21 mouse cellular contexts compared by ENCODE assay signal in the genomic region with DNA sequence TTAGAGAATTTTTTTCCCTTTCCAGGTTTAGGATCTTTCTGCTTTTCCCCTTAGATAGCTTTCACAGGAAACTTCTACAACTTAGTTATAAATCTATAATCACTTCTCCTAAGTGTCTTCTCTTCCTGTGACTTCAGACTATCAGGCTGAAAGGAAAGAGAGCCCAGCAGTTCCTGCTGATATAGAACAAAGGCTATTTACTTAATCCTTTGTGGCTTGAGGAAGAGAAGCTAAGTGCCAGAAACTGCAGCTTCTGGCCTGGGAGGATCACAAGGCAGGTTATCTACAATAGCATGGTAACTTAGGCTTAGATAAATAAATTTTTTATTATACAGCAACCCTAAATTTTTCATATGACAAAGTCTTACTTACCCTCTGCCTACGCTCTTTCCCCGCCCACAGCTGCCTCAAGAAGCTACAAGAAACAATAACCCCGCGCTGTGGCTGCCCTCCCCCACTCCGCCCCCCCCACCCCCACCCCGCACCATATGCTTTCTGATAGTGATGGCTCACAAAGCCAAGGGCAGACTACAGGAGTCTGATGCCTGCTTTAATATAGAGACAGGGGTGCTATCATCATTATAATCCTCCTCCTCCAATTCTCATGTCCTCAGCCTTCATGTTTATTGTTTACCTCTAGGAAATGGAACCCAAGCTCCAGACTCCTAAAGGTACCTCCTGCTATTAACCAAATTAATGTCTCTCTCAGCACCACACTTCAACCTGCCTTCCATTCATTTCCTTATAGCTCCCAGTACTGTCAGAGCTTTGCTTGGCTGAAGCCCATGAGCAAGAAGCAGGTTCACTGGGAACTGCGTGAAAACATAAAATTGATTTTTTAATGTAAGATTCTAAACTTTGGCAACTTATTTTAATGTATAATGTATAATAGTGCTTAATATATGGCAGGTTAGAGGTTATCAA.
A peak's percentile ranks its signal among the peaks of the same experiment; 100 is the strongest.
DNase-seq lines count a peak whose midpoint lies in the region; ATAC-seq and TF ChIP-seq lines count a peak whose summit lies in the region.
"Had no signal": no experiment of that assay in that cellular context is flagged by ENCODE, and none has a peak within 500 bp of the region (broad histone marks: within the 10 kb centered on the region; RNA-seq: fewer than 3 reads in every experiment).

No protein-coding gene starts in this region.

- 30% methylated on average over 7 of the region's 7 CpGs for WGBS in lung, embryonic 14.5 days
- WGBS in lung, postnatal 0 days = 39% methylated on average over 7 of the region's 7 CpGs
- WGBS in forebrain, embryonic 15.5 days = 29% methylated on average over 7 of the region's 7 CpGs
- WGBS in midbrain, embryonic 13.5 days = 24% methylated on average over 7 of the region's 7 CpGs
- 38% methylated on average over 7 of the region's 7 CpGs for WGBS in intestine, postnatal 0 days

- no peak overlapping the region for H3K9ac ChIP-seq in lung, embryonic 14.5 days
- H3K9ac ChIP-seq in lung, postnatal 0 days (replicated peaks; ENCODE audit: low read depth) = no peak overlapping the region
- H3K9ac ChIP-seq in forebrain, embryonic 15.5 days (replicated peaks) = no peak overlapping the region
- no peak overlapping the region for H3K9ac ChIP-seq in midbrain, embryonic 13.5 days (replicated peaks)
- H3K9ac ChIP-seq in intestine, postnatal 0 days (ENCODE audit: low read depth, low read length) = no peak overlapping the region
- H3K9ac ChIP-seq: embryonic facial prominence, embryonic 15.5 days; heart, embryonic 15.5 days; liver, embryonic 15.5 days had no signal

- no peaks in the 10 kb centered on the region for H3K27me3 ChIP-seq in lung, embryonic 14.5 days (ENCODE audit: insufficient read depth, low read length)
- H3K27me3 ChIP-seq in lung, postnatal 0 days (replicated peaks; ENCODE audit: insufficient read depth, low read length) = no peaks in the 10 kb centered on the region
- no peaks in the 10 kb centered on the region for H3K27me3 ChIP-seq in forebrain, embryonic 15.5 days
- no peaks in the 10 kb centered on the region for H3K27me3 ChIP-seq in midbrain, embryonic 13.5 days
- no peaks in the 10 kb centered on the region for H3K27me3 ChIP-seq in intestine, postnatal 0 days (replicated peaks; ENCODE audit: control insufficient read depth, insufficient read depth, low read length)
- H3K27me3 ChIP-seq: embryonic facial prominence, embryonic 15.5 days; heart, embryonic 15.5 days; liver, embryonic 15.5 days had no signal

- H3K4me3 ChIP-seq in lung, embryonic 14.5 days (ENCODE audit: low read depth, low read length) = no peak overlapping the region
- no peak overlapping the region for H3K4me3 ChIP-seq in lung, postnatal 0 days (ENCODE audit: low read depth, low read length)
- no peak overlapping the region for H3K4me3 ChIP-seq in forebrain, embryonic 15.5 days
- no peak overlapping the region for H3K4me3 ChIP-seq in midbrain, embryonic 13.5 days (replicated peaks)
- H3K4me3 ChIP-seq in intestine, postnatal 0 days (ENCODE audit: low read depth, low read length) = no peak overlapping the region
- H3K4me3 ChIP-seq: embryonic facial prominence, embryonic 15.5 days; gastrocnemius, adult 2 months; heart, embryonic 15.5 days; liver, embryonic 15.5 days had no signal

- ATAC-seq in lung, embryonic 14.5 days (ENCODE audit: insufficient read depth) = no peak
- no peak for ATAC-seq in lung, postnatal 0 days
- peak; percentile 38 for ATAC-seq in forebrain, embryonic 15.5 days (replicated peaks)
- ATAC-seq in midbrain, embryonic 13.5 days = peak; percentile 67
- no peak for ATAC-seq in intestine, postnatal 0 days

- no peaks in the 10 kb centered on the region for H3K36me3 ChIP-seq in lung, embryonic 14.5 days (ENCODE audit: insufficient read depth)
- no peaks in the 10 kb centered on the region for H3K36me3 ChIP-seq in lung, postnatal 0 days (ENCODE audit: insufficient read depth, low read length)
- no peaks in the 10 kb centered on the region for H3K36me3 ChIP-seq in forebrain, embryonic 15.5 days
- no peaks in the 10 kb centered on the region for H3K36me3 ChIP-seq in midbrain, embryonic 13.5 days
- H3K36me3 ChIP-seq in intestine, postnatal 0 days (ENCODE audit: control insufficient read depth, insufficient read depth) = no peaks in the 10 kb centered on the region
- H3K36me3 ChIP-seq: embryonic facial prominence, embryonic 15.5 days; heart, embryonic 15.5 days; liver, embryonic 15.5 days had no signal

- no peaks in the 10 kb centered on the region for H3K4me1 ChIP-seq in lung, embryonic 14.5 days (ENCODE audit: insufficient read depth)
- H3K4me1 ChIP-seq in lung, postnatal 0 days (ENCODE audit: insufficient read depth, low read depth, low read length) = no peaks in the 10 kb centered on the region
- no peaks in the 10 kb centered on the region for H3K4me1 ChIP-seq in forebrain, embryonic 15.5 days
- no peaks in the 10 kb centered on the region for H3K4me1 ChIP-seq in midbrain, embryonic 13.5 days (replicated peaks)
- no peaks in the 10 kb centered on the region for H3K4me1 ChIP-seq in intestine, postnatal 0 days (replicated peaks; ENCODE audit: control insufficient read depth, insufficient read depth, low read length)
- H3K4me1 ChIP-seq: embryonic facial prominence, embryonic 15.5 days; heart, embryonic 15.5 days; liver, embryonic 15.5 days had no signal

- DNase-seq in embryo, embryonic 10.5 days (ENCODE audit: low spot score) = peak; percentile 6
- DNase-seq in embryo, embryonic 10 days (ENCODE audit: low spot score) = no peak
- DNase-seq in lung, embryonic 14.5 days = peak; percentile 9
- no peak for DNase-seq in lung, postnatal 0 days (ENCODE audit: low spot score)
- DNase-seq in gastrocnemius, adult 8-10 months (ENCODE audit: low spot score in 2 of 2) = no peak
- DNase-seq: cerebellum, adult 18-20 months; cerebellum, postnatal 36 days; gastrocnemius, adult 2 months; heart, adult 11 months; kidney, adult 18-20 months; kidney, postnatal 10 days; layer of hippocampus, adult 9-11 months; lung, postnatal 14 days; right cerebral cortex, postnatal 4 days; thymus, postnatal 4 days had no signal

- H3K4me2 ChIP-seq in lung, embryonic 14.5 days = no peak overlapping the region
- no peak overlapping the region for H3K4me2 ChIP-seq in lung, postnatal 0 days (replicated peaks; ENCODE audit: low read depth, low read length)
- no peak overlapping the region for H3K4me2 ChIP-seq in forebrain, embryonic 15.5 days (replicated peaks)
- H3K4me2 ChIP-seq in midbrain, embryonic 13.5 days (replicated peaks) = no peak overlapping the region
- no peak overlapping the region for H3K4me2 ChIP-seq in intestine, postnatal 0 days (replicated peaks; ENCODE audit: low read depth)
- H3K4me2 ChIP-seq: embryonic facial prominence, embryonic 15.5 days; heart, embryonic 15.5 days; liver, embryonic 15.5 days had no signal

- no peak overlapping the region for H3K27ac ChIP-seq in lung, embryonic 14.5 days (ENCODE audit: low read depth)
- no peak overlapping the region for H3K27ac ChIP-seq in lung, postnatal 0 days (ENCODE audit: low read length)
- H3K27ac ChIP-seq in forebrain, embryonic 15.5 days (replicated peaks) = no peak overlapping the region
- no peak overlapping the region for H3K27ac ChIP-seq in midbrain, embryonic 13.5 days
- H3K27ac ChIP-seq in intestine, postnatal 0 days (ENCODE audit: low read depth, low read length) = no peak overlapping the region
- H3K27ac ChIP-seq: embryonic facial prominence, embryonic 15.5 days; gastrocnemius, adult 2 months; heart, embryonic 15.5 days; liver, embryonic 15.5 days had no signal

- no peak for TF ChIP-seq CTCF in lung, embryonic 14.5 days (IDR thresholded peaks at IDR 0.05; ENCODE audit: low read depth)
- no peak for TF ChIP-seq CTCF in lung, postnatal 0 days (IDR thresholded peaks at IDR 0.05)
- no peak for TF ChIP-seq CTCF in intestine, postnatal 0 days (IDR thresholded peaks at IDR 0.05; ENCODE audit: low read depth)

- no peak for TF ChIP-seq EP300 in lung, postnatal 0 days (IDR thresholded peaks at IDR 0.05)

- H3K9me3 ChIP-seq in lung, embryonic 14.5 days (ENCODE audit: low read depth, low read length) = no peaks in the 10 kb centered on the region
- H3K9me3 ChIP-seq in lung, postnatal 0 days (ENCODE audit: low read length) = no peaks in the 10 kb centered on the region
- no peaks in the 10 kb centered on the region for H3K9me3 ChIP-seq in forebrain, embryonic 15.5 days
- no peaks in the 10 kb centered on the region for H3K9me3 ChIP-seq in midbrain, embryonic 13.5 days
- H3K9me3 ChIP-seq in intestine, postnatal 0 days (ENCODE audit: control insufficient read depth) = no peaks in the 10 kb centered on the region
- H3K9me3 ChIP-seq: embryonic facial prominence, embryonic 15.5 days; heart, embryonic 15.5 days; liver, embryonic 15.5 days had no signal

Comparison
In these comparisons a context has a peak if more than half of its experiments do, and no peak if none do; other contexts are left out.
1. DNase-seq: peak in embryo, embryonic 10.5 days (single experiment) and lung, embryonic 14.5 days (single experiment); none in embryo, embryonic 10 days (single experiment), lung, postnatal 0 days (single experiment) and gastrocnemius, adult 8-10 months (0 of 2).
2. ATAC-seq: peak in forebrain, embryonic 15.5 days (single experiment) and midbrain, embryonic 13.5 days (single experiment); none in lung, embryonic 14.5 days (single experiment), lung, postnatal 0 days (single experiment) and intestine, postnatal 0 days (single experiment).